Comparison of ENCODE assay signal across 13 mouse cellular contexts in the genomic region with DNA sequence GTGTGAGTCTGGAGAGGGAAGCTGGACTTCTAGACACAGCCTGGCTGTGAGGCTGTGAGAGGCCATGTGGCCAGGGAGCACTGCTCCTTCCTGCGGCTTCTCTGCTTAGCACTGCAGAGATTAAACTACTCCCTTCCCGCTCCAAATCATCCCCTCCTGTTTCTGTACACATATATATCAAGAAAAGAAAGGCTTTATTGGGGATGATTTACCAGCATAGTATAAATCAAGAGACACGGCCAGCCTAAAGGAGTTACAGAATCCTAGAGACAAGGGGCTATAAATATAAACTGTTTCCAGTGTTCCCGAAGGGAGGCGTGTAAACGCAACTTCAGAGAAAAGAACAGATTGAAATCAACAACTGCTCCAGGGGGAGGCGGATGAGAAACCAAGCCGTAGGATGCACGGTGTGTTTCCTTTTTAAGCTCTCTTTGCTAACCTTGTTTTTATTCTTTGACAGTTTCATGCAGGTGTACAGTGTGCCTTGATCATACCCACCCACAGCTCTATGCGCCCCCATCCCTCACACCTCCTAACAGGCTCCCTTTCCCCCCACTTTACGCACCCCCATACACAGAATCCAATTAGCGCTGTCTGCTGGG. TPM values are rescaled to one million over a fixed set of nuclear protein-coding genes. Genes with fewer than 3 reads are reported as not detected.
DNase-seq lines count a peak whose midpoint lies in the region; ATAC-seq and TF ChIP-seq lines count a peak whose summit lies in the region.
"Had no signal": no experiment of that assay in that cellular context is flagged by ENCODE, and none has a peak within 500 bp of the region (broad histone marks: within the 10 kb centered on the region; RNA-seq: fewer than 3 reads in every experiment).

No protein-coding gene starts in this region.

- no peaks in the 10 kb centered on the region for H3K79me2 ChIP-seq in myocyte (ENCODE audit: control insufficient read depth, insufficient read depth)

- no peak overlapping the region for H3K9ac ChIP-seq in kidney, postnatal 0 days (ENCODE audit: low read depth, low read length)
- H3K9ac ChIP-seq in embryonic facial prominence, embryonic 15.5 days = no peak overlapping the region
- H3K9ac ChIP-seq in intestine, embryonic 16.5 days (ENCODE audit: low read depth, low read length) = peak overlapping the region; percentile 5; the same call in 1 of the 2 replicates
- H3K9ac ChIP-seq in forebrain, embryonic 13.5 days = no peak overlapping the region
- H3K9ac ChIP-seq: embryonic facial prominence, embryonic 12.5 days; hindbrain, embryonic 12.5 days had no signal

- TF ChIP-seq POLR2A in myocyte (IDR thresholded peaks at IDR 0.05; ENCODE audit: insufficient read length, low read depth) = no peak

- DNase-seq in kidney, postnatal 0 days (ENCODE audit: low spot score) = peak; percentile 92
- no peak for DNase-seq in kidney, adult 11 months
- no peak for DNase-seq in testis, postnatal 14 days (ENCODE audit: low spot score)
- DNase-seq: cerebellum, adult 11 months; gastrocnemius, postnatal 10 days; thymus, postnatal 14 days had no signal

- 22% methylated on average over 12 of the region's 12 CpGs for WGBS in kidney, postnatal 0 days
- WGBS in embryonic facial prominence, embryonic 15.5 days = 34% methylated on average over 12 of the region's 12 CpGs
- WGBS in intestine, embryonic 16.5 days = 42% methylated on average over 12 of the region's 12 CpGs
- WGBS in forebrain, embryonic 13.5 days = 72% methylated on average over 12 of the region's 12 CpGs

- TF ChIP-seq CTCF in kidney, postnatal 0 days (IDR thresholded peaks at IDR 0.05; ENCODE audit: low read depth) = no peak

- H3K4me2 ChIP-seq in kidney, postnatal 0 days (ENCODE audit: low read length) = peak overlapping the region; percentile 26; the same call in 1 of the 2 replicates
- H3K4me2 ChIP-seq in embryonic facial prominence, embryonic 15.5 days (replicated peaks) = no peak overlapping the region
- H3K4me2 ChIP-seq in intestine, embryonic 16.5 days (ENCODE audit: low read depth, low read length) = no peak overlapping the region
- peak overlapping the region; percentile 18 for H3K4me2 ChIP-seq in myocyte (ENCODE audit: low read depth)
- no peak overlapping the region for H3K4me2 ChIP-seq in forebrain, embryonic 13.5 days
- H3K4me2 ChIP-seq: embryonic facial prominence, embryonic 12.5 days; hindbrain, embryonic 12.5 days had no signal

- H3K27ac ChIP-seq in kidney, postnatal 0 days = 0 out of 2 replicates have a peak overlapping the region, but pooled peaks have one; percentile 19
- 0 out of 2 replicates have a peak overlapping the region, but pooled peaks have one; percentile 34 for H3K27ac ChIP-seq in embryonic facial prominence, embryonic 15.5 days (replicated peaks)
- peak overlapping the region; percentile 33; the same call in 1 of the 2 replicates for H3K27ac ChIP-seq in intestine, embryonic 16.5 days (ENCODE audit: low read length)
- H3K27ac ChIP-seq in forebrain, embryonic 13.5 days = no peak overlapping the region
- H3K27ac ChIP-seq: embryonic facial prominence, embryonic 12.5 days; hindbrain, embryonic 12.5 days had no signal

- no peaks in the 10 kb centered on the region for H3K36me3 ChIP-seq in kidney, postnatal 0 days (ENCODE audit: insufficient read depth, low read length)
- no peaks in the 10 kb centered on the region for H3K36me3 ChIP-seq in embryonic facial prominence, embryonic 15.5 days
- H3K36me3 ChIP-seq in intestine, embryonic 16.5 days (ENCODE audit: control insufficient read depth, insufficient read depth, low read length) = no peaks in the 10 kb centered on the region
- no peaks in the 10 kb centered on the region for H3K36me3 ChIP-seq in myocyte (ENCODE audit: control insufficient read depth, insufficient read depth)
- H3K36me3 ChIP-seq in forebrain, embryonic 13.5 days (ENCODE audit: poor library complexity, severe bottlenecking) = no peaks in the 10 kb centered on the region
- H3K36me3 ChIP-seq: embryonic facial prominence, embryonic 12.5 days; hindbrain, embryonic 12.5 days had no signal

- H3K27me3 ChIP-seq in kidney, postnatal 0 days (ENCODE audit: insufficient read depth, low read length) = no peaks in the 10 kb centered on the region
- H3K27me3 ChIP-seq in embryonic facial prominence, embryonic 15.5 days = no peaks in the 10 kb centered on the region
- no peaks in the 10 kb centered on the region for H3K27me3 ChIP-seq in intestine, embryonic 16.5 days (replicated peaks; ENCODE audit: control insufficient read depth, insufficient read depth, low read length)
- no peaks in the 10 kb centered on the region for H3K27me3 ChIP-seq in myocyte (ENCODE audit: control insufficient read depth, insufficient read depth, insufficient read length)
- H3K27me3 ChIP-seq in forebrain, embryonic 13.5 days = no peaks in the 10 kb centered on the region
- H3K27me3 ChIP-seq: embryonic facial prominence, embryonic 12.5 days; hindbrain, embryonic 12.5 days had no signal

- no peaks in the 10 kb centered on the region for H3K9me3 ChIP-seq in kidney, postnatal 0 days (replicated peaks; ENCODE audit: low read length)
- H3K9me3 ChIP-seq in embryonic facial prominence, embryonic 15.5 days (replicated peaks) = no peaks in the 10 kb centered on the region
- no peaks in the 10 kb centered on the region for H3K9me3 ChIP-seq in intestine, embryonic 16.5 days (ENCODE audit: control insufficient read depth, low read length)
- H3K9me3 ChIP-seq in forebrain, embryonic 13.5 days (replicated peaks) = no peaks in the 10 kb centered on the region
- H3K9me3 ChIP-seq: embryonic facial prominence, embryonic 12.5 days; hindbrain, embryonic 12.5 days had no signal

- H3K4me3 ChIP-seq in kidney, postnatal 0 days (replicated peaks; ENCODE audit: low read depth, low read length) = no peak overlapping the region
- H3K4me3 ChIP-seq in embryonic facial prominence, embryonic 15.5 days (replicated peaks) = no peak overlapping the region
- no peak overlapping the region for H3K4me3 ChIP-seq in intestine, embryonic 16.5 days (ENCODE audit: low read length)
- no peak overlapping the region for H3K4me3 ChIP-seq in myocyte
- no peak overlapping the region for H3K4me3 ChIP-seq in forebrain, embryonic 13.5 days
- H3K4me3 ChIP-seq: embryonic facial prominence, embryonic 12.5 days; hindbrain, embryonic 12.5 days had no signal

- ATAC-seq in kidney, postnatal 0 days (replicated peaks; ENCODE audit: low FRiP score, low read depth) = peak; percentile 73; the same call in 1 of the 2 replicates
- no peak for ATAC-seq in embryonic facial prominence, embryonic 15.5 days (ENCODE audit: insufficient number of reproducible peaks, low FRiP score, low TSS enrichment, low read depth)
- peak; percentile 70; the same call in 1 of the 2 replicates for ATAC-seq in intestine, embryonic 16.5 days
- no peak for ATAC-seq in forebrain, embryonic 13.5 days

- H3K4me1 ChIP-seq in kidney, postnatal 0 days (replicated peaks; ENCODE audit: insufficient read depth, low read length) = 0 out of 2 replicates have a peak, but pooled peaks cover 3% of the 10 kb centered on the region
- H3K4me1 ChIP-seq in embryonic facial prominence, embryonic 15.5 days = 0 out of 2 replicates have a peak, but pooled peaks cover 4% of the 10 kb centered on the region
- peaks cover 5% of the 10 kb centered on the region; the same call in 1 of the 2 replicates for H3K4me1 ChIP-seq in intestine, embryonic 16.5 days (ENCODE audit: control insufficient read depth, insufficient read depth, low read length)
- H3K4me1 ChIP-seq in forebrain, embryonic 13.5 days = no peaks in the 10 kb centered on the region
- H3K4me1 ChIP-seq: embryonic facial prominence, embryonic 12.5 days; hindbrain, embryonic 12.5 days had no signal

- no peak overlapping the region for H3ac ChIP-seq in myocyte (ENCODE audit: control insufficient read depth, insufficient read length)

TF ChIP-seq in myocyte, 11 proteins besides CTCF, POLR2A, EP300 and RAD21:
- TF ChIP-seq MYOD1 (IDR thresholded peaks at IDR 0.05; ENCODE audit: control insufficient read depth in 1 of 3, insufficient read length in 2 of 3, low read depth in 2 of 3) (peak in 2 of 3 experiments; percentile 2 to 23), E2F4 (IDR thresholded peaks at IDR 0.05; ENCODE audit: insufficient read depth) (no peak), TCF12 (IDR thresholded peaks at IDR 0.05; ENCODE audit: insufficient read depth, poor library complexity, severe bottlenecking) (no peak), POLR2AphosphoS2 (IDR thresholded peaks at IDR 0.05; ENCODE audit: insufficient read length, low read depth) (no peak), REST (IDR thresholded peaks at IDR 0.05; ENCODE audit: insufficient read depth, insufficient read length) (no peak)

RNA-seq across cellular contexts. Expression of gene Ppp1r36, which starts 47.4 kb away (rescaled TPM):
- polyA plus RNA-seq in kidney, postnatal 0 days (2015; fragmentation: Nextera tagmentation; extraction: Ambion mirVana) = 7.2 and 7.5 TPM in 2 replicates
- polyA plus RNA-seq in embryonic facial prominence, embryonic 15.5 days (2015; fragmentation: Nextera tagmentation; extraction: Ambion mirVana) = 7.3 and 15.0 TPM in 2 replicates
- polyA plus RNA-seq in intestine, embryonic 16.5 days (2015; fragmentation: Nextera tagmentation; extraction: Ambion mirVana) = 0.99 and 1.5 TPM in 2 replicates
- polyA plus RNA-seq in myocyte (2012; fragmentation: generic; extraction: Trizol) = not detected
- polyA plus RNA-seq in forebrain, embryonic 13.5 days (2015; fragmentation: Nextera tagmentation; extraction: Ambion mirVana) = 0.71 and 1.2 TPM in 2 replicates
- polyA plus RNA-seq: small intestine, adult 2 months had no signal

Comparison
In these comparisons a context has a peak if more than half of its experiments do, and no peak if none do; other contexts are left out.
1. ATAC-seq: peak in kidney, postnatal 0 days (single experiment) and intestine, embryonic 16.5 days (single experiment); none in embryonic facial prominence, embryonic 15.5 days (single experiment) and forebrain, embryonic 13.5 days (single experiment).
2. H3K4me2 ChIP-seq: peak in kidney, postnatal 0 days (single experiment) and myocyte (single experiment); none in embryonic facial prominence, embryonic 15.5 days (single experiment), intestine, embryonic 16.5 days (single experiment) and forebrain, embryonic 13.5 days (single experiment).